Mouse (Mus musculus) limb, embryonic 14.5 days (tissue): ENCODE results near the gene Fgd6. TPM values are rescaled to one million over a fixed set of nuclear protein-coding genes. Genes with fewer than 3 reads are reported as not detected.

Source experiments
- ATAC-seq: fragments of 200-750 bp; cut with Nextera tagmentation; 2 replicates; pipeline ENCODE4 v1.8.0; 2017; ENCODE audit warnings: low read depth, moderate number of reproducible peaks, moderate TSS enrichment; ENCODE audit not compliant: low FRiP score
- DNase-seq: peaks from one replicate; pipeline ENCODE4 v3.0.0-alpha.2; 2015; ENCODE audit warnings: low spot score
- H3K27ac ChIP-seq: fragments of 300-500 bp; sonication (generic); replicated peaks from 2 replicates; pipeline ENCODE4 v1.5.1; 2014; ENCODE audit warnings: low read depth, mild to moderate bottlenecking, low read length, moderate library complexity, mixed read lengths
- H3K27me3 ChIP-seq: fragments of 300-500 bp; sonication (generic); 2 replicates; pipeline ENCODE4 v1.6.1; 2014; ENCODE audit warnings: low read length, mixed read lengths; ENCODE audit not compliant: control insufficient read depth, insufficient read depth
- H3K36me3 ChIP-seq: fragments of 300-500 bp; sonication (generic); 2 replicates; pipeline ENCODE4 v1.6.1; 2014; ENCODE audit warnings: mild to moderate bottlenecking, low read length, moderate library complexity, mixed read lengths; ENCODE audit not compliant: control insufficient read depth, insufficient read depth
- H3K4me1 ChIP-seq: fragments of 300-500 bp; sonication (generic); 2 replicates; pipeline ENCODE4 v1.6.1; 2014; ENCODE audit warnings: antibody characterized with exemption, low read length, mixed read lengths; ENCODE audit not compliant: control insufficient read depth, insufficient read depth
- H3K4me2 ChIP-seq: fragments of 300-500 bp; sonication (generic); replicated peaks from 2 replicates; pipeline ENCODE4 v1.6.1; 2014; ENCODE audit warnings: low read depth, mild to moderate bottlenecking, low read length, moderate library complexity; ENCODE audit not compliant: severe bottlenecking
- H3K4me3 ChIP-seq: fragments of 300-500 bp; sonication (generic); replicated peaks from 2 replicates; pipeline ENCODE4 v1.5.1; 2014; ENCODE audit warnings: low read length
- H3K9ac ChIP-seq: fragments of 300-500 bp; sonication (generic); 2 replicates; pipeline ENCODE4 v1.6.1; 2014; ENCODE audit warnings: mild to moderate bottlenecking, low read depth, low read length, moderate library complexity; ENCODE audit not compliant: severe bottlenecking
- H3K9me3 ChIP-seq: fragments of 300-500 bp; sonication (generic); 2 replicates; pipeline ENCODE4 v1.6.1; 2016; ENCODE audit warnings: low read length; ENCODE audit not compliant: control insufficient read depth
- POLR2A ChIP-seq: fragments of 200-500 bp; IDR thresholded peaks from 2 replicates; pipeline ENCODE4 v1.8.0; 2012; ENCODE audit warnings: inconsistent platforms, mild to moderate bottlenecking, moderate library complexity, borderline replicate concordance; ENCODE audit not compliant: insufficient read depth, insufficient read length; ENCODE audit errors: extremely low read depth
- WGBS: fragments of 180-500 bp; shearing (Covaris S2); extraction: QIAGEN DNeasy Blood & Tissue Kit; methylation state at CpG from one replicate; pipeline ENCODE4 v1.1.7; 2014; 5-methylcytosine and 5-hydroxymethylcytosine counted together
- polyA plus RNA-seq, 2 experiments: library from polyadenylated mRNA; depleted of rRNA in 1 of 2; stranded (reverse) in 1 of 2; unstranded in 1 of 2; fragments of >200 nt; fragmentation: Nextera tagmentation in 1 of 2; extraction: Ambion mirVana in 1 of 2; gene quantifications; 2 replicates each; pipeline versions ENCODE4 v1.2.1 to v1.2.3; 2012 to 2014

Gene Fgd6
- polyA plus RNA-seq, 2 experiments = 3.2 to 5.5 TPM

DNA sequence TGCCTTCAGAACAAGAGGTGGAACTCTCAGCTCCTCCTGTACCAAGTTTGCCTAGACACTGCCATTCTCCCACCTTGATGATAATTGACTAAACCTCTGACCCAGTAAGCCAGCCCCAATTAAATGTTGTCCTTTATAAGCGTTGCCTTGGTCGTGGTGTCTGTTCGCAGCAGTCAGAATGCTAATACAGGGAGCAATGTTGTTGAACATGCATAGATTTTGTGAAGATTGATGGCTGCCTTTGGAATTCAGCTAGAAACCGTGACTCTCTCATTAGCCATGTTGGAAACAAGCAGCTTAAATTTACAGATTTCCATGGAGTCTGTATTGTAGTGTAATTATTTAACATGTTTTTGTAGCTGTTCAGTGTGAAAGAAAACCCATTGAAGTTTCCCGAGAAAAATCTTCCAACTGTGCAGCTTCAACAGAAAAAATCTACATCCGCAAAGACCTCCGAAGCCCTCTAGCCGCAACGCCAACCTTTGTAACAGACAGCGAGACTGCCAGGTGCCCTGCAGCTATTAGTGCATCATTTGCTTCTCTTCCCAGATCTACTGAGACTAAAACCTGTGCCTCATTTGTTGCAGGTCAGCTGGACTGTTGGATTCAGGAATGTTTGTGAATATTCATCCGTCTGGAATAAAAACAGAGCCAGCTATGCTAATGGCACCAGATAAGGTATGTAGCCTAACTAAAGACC lies 131.4 kb downstream of the Fgd6 start:
- peaks cover 76% of the 10 kb centered on the region for H3K36me3 ChIP-seq
- no peak overlapping the region for H3K4me3 ChIP-seq
- ATAC-seq (no peak), DNase-seq (no peak)
- no peaks in the 10 kb centered on the region for H3K9me3 ChIP-seq
- no peak overlapping the region for H3K9ac ChIP-seq
- 92% methylated on average over 11 of the region's 11 CpGs for WGBS
- H3K4me1 ChIP-seq = 0 out of 2 replicates have a peak, but pooled peaks cover 3% of the 10 kb centered on the region
- no peaks in the 10 kb centered on the region for H3K27me3 ChIP-seq
- no peak overlapping the region for H3K4me2 ChIP-seq
- H3K27ac ChIP-seq = no peak overlapping the region
- no peak for TF ChIP-seq POLR2A

GRCm38 (mm10) chr10:94171440-94172130 lies 135.8 kb downstream of the Fgd6 start:
- Histone ChIP-seq H3K27ac (no peak overlapping the region; the same call in 1 of the 2 replicates), H3K27me3 (no peaks in the 10 kb centered on the region), H3K9me3 (no peaks in the 10 kb centered on the region), H3K4me3 (no peak overlapping the region), H3K9ac (no peak overlapping the region), H3K4me2 (no peak overlapping the region; the same call in 1 of the 2 replicates), H3K36me3 (peaks cover 83% of the 10 kb centered on the region), H3K4me1 (0 out of 2 replicates have a peak, but pooled peaks cover 3% of the 10 kb centered on the region)
- TF ChIP-seq POLR2A = no peak
- ATAC-seq (peak; percentile 71; the same call in 1 of the 2 replicates), DNase-seq (peak; percentile 57)
- WGBS = 54% methylated on average over 12 of the region's 12 CpGs

- DNase-seq = no peak
- H3K4me1 ChIP-seq = 0 out of 2 replicates have a peak, but pooled peaks cover 3% of the 10 kb centered on the region
- H3K27ac ChIP-seq = no peak overlapping the region
- ATAC-seq = no peak
- H3K4me2 ChIP-seq = no peak overlapping the region
- H3K36me3 ChIP-seq = peaks cover 78% of the 10 kb centered on the region
- no peak for TF ChIP-seq POLR2A
- no peak overlapping the region for H3K4me3 ChIP-seq
- no peak overlapping the region for H3K9ac ChIP-seq
- 81% methylated on average over 11 of the region's 11 CpGs for whole genome bisulfite sequencing
- no peaks in the 10 kb centered on the region for H3K9me3 ChIP-seq
- H3K27me3 ChIP-seq = no peaks in the 10 kb centered on the region
Measured at GRCm38 (mm10) chr10:94172137-94172536, 136.3 kb downstream of the Fgd6 start.

DNA sequence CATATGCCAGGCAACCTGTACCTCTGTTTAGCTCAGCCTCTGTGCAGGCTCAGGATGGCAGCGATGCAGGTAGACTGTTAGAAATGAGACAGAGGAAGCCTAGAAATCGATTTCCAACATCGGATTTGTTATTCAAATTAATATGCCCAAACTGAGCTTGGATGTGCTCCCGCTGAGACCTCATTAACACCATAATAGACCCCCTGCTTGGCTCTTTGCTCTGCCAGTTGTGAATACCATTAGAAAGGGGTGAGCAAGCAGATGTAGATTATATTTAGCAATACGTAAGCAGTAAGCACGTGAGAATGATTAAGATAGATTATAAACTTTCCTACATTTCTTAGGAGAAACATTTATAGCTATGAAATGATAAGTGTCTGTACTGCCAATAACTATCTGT lies 136.9 kb downstream of the Fgd6 start:
- Histone ChIP-seq H3K27ac (no peak overlapping the region), H3K4me2 (no peak overlapping the region), H3K9ac (no peak overlapping the region), H3K4me3 (no peak overlapping the region), H3K9me3 (no peaks in the 10 kb centered on the region), H3K4me1 (0 out of 2 replicates have a peak, but pooled peaks cover 3% of the 10 kb centered on the region), H3K36me3 (peaks cover 72% of the 10 kb centered on the region), H3K27me3 (no peaks in the 10 kb centered on the region)
- DNase-seq (no peak), ATAC-seq (no peak)
- 81% methylated on average over 6 of the region's 6 CpGs for WGBS
- no peak for TF ChIP-seq POLR2A

DNA sequence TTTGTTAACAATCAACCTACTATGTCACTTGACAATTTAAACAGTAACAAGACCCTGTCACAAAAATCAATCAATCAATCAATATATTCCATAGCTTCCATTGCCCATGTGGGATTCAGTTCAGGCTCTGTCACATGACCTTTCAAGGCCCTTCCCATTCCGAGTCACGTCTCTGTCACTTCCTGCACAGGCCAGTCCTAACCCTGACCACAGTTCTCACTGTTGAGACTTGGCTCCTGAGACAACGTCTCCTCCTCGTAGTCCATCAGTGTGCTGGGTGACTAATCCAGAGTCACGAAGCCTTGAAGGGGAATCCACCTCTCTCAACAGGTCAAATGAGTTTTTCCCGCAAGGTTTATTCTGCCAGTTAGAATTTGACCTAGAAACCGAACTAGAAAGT lies 138.9 kb downstream of the Fgd6 start:
- ATAC-seq (no peak), DNase-seq (no peak)
- no peak overlapping the region for H3K27ac ChIP-seq
- TF ChIP-seq POLR2A = no peak
- H3K27me3 ChIP-seq = no peaks in the 10 kb centered on the region
- H3K36me3 ChIP-seq = peaks cover 59% of the 10 kb centered on the region
- H3K4me1 ChIP-seq = 0 out of 2 replicates have a peak, but pooled peaks cover 3% of the 10 kb centered on the region
- WGBS = 87% methylated on average over 7 of the region's 7 CpGs
- no peak overlapping the region for H3K9ac ChIP-seq
- H3K4me2 ChIP-seq = no peak overlapping the region
- no peaks in the 10 kb centered on the region for H3K9me3 ChIP-seq
- no peak overlapping the region for H3K4me3 ChIP-seq
